Mouse (Mus musculus): ENCODE data around the gene Adamts17. TPM values are rescaled to one million over a fixed set of nuclear protein-coding genes. Genes with fewer than 3 reads are reported as not detected.

The Adamts17 gene
- polyA plus RNA-seq, 1 experiment from 2014 or later = 1.3 TPM

DNA sequence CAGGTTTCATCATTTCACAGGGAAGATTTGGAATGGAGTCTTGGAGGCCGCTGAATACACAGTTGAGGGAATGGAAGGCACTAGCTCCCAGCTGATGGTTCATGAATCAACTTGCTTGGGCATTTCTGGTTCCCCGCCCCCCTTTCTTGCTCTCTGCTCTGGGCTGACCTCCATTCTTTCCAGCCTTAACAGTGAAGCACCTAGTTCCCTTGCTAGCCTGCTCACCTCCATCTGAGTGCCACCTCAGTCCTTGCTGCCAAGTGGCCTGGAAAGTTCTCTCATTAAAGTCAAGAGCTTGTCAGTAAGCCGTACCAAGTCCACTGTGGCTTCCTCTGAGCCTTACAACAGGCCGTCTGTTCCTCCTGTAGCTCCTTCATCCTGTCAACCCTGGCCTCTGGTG lies 52.6 kb downstream of the Adamts17 start:
- WGBS = 83% methylated on average over 4 of the region's 4 CpGs
- H3K4me1 ChIP-seq (replicated peaks) = no peaks in the 10 kb centered on the region
- no peak overlapping the region for H3K27ac ChIP-seq
- no peak overlapping the region for H3K9ac ChIP-seq (replicated peaks)
- ATAC-seq = no peak
- H3K4me3 ChIP-seq (replicated peaks) = no peak overlapping the region
- H3K36me3 ChIP-seq = no peaks in the 10 kb centered on the region
- no peaks in the 10 kb centered on the region for H3K27me3 ChIP-seq
- H3K9me3 ChIP-seq = no peaks in the 10 kb centered on the region
- H3K4me2 ChIP-seq (replicated peaks) = no peak overlapping the region

DNA sequence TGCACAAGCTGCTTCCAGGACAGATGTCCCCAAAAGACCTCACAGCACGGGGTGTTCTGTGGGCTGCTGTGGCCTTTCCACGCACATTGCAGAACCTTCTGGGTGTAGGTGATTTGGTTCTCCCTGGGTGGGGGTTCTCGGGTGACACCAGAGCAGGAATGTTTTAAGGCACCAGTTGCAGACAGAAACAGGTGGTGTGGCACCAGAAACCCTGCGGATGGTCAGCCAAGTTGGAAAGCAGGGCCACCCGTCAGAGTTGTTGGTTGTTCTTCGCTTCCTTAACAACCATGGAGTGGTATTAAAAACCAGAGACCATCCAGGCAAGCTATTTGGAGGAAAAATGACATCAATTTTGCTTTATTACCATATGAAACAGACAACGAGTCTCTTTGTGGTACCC lies 62.8 kb downstream of the Adamts17 start:
- no peak for ATAC-seq
- H3K27ac ChIP-seq = no peak overlapping the region
- H3K9ac ChIP-seq (replicated peaks) = no peak overlapping the region
- no peaks in the 10 kb centered on the region for H3K4me1 ChIP-seq (replicated peaks)
- H3K4me2 ChIP-seq (replicated peaks) = no peak overlapping the region
- WGBS = 86% methylated on average over 7 of the region's 7 CpGs
- H3K36me3 ChIP-seq = no peaks in the 10 kb centered on the region
- no peak overlapping the region for H3K4me3 ChIP-seq (replicated peaks)
- no peaks in the 10 kb centered on the region for H3K27me3 ChIP-seq
- no peaks in the 10 kb centered on the region for H3K9me3 ChIP-seq

DNA sequence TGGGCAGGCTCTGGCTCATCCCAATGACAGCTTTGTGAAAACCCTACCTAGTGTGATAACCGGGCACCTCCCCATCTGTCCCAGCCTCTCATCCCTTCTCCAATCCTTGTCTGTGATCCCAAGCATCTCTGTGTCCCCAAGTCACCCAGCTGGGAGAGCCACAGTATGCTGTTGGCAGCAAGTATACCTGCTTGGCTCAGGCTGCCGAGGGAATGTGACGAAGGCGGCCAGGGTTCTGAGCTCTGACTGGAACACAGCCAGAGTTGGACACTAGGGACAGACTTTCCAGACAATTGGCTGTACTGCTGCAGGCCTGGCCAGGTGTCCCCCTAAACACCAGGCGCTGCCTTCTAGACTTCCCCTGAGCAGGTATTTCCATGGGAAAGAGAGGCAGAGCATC lies 63.5 kb downstream of the Adamts17 start:
- WGBS = 92% methylated on average over 5 of the region's 5 CpGs
- H3K4me1 ChIP-seq (replicated peaks) = no peaks in the 10 kb centered on the region
- no peak overlapping the region for H3K9ac ChIP-seq (replicated peaks)
- H3K36me3 ChIP-seq = no peaks in the 10 kb centered on the region
- H3K9me3 ChIP-seq = no peaks in the 10 kb centered on the region
- no peaks in the 10 kb centered on the region for H3K27me3 ChIP-seq
- no peak overlapping the region for H3K4me3 ChIP-seq (replicated peaks)
- no peak overlapping the region for H3K27ac ChIP-seq
- H3K4me2 ChIP-seq (replicated peaks) = no peak overlapping the region
- ATAC-seq = no peak

DNA sequence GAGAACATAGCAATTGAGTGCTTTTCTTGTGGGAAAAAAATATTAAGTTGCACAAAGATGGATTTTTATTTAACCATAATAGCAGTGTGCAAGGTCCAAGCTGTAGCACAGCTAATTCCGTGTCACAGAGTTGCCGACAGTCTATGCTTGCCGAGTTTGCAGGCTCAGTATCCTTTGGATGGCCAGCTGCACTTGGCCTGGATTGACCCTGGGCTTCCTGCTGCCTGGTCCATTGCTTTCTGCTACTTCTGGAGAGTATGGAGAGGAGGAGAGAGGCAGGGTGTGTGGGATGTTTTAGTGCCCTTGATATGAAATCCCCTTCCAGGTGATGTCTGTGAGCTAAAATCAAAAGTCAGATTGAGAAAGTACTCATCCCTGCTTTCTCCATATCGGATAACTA lies 66.4 kb downstream of the Adamts17 start:
- H3K27ac ChIP-seq = no peak overlapping the region
- ATAC-seq = no peak
- no peaks in the 10 kb centered on the region for H3K27me3 ChIP-seq
- no peak overlapping the region for H3K4me3 ChIP-seq (replicated peaks)
- no peaks in the 10 kb centered on the region for H3K9me3 ChIP-seq
- no peak overlapping the region for H3K4me2 ChIP-seq (replicated peaks)
- 94% methylated on average over 4 of the region's 4 CpGs for WGBS
- H3K4me1 ChIP-seq (replicated peaks) = no peaks in the 10 kb centered on the region
- H3K36me3 ChIP-seq = no peaks in the 10 kb centered on the region
- no peak overlapping the region for H3K9ac ChIP-seq (replicated peaks)

DNA sequence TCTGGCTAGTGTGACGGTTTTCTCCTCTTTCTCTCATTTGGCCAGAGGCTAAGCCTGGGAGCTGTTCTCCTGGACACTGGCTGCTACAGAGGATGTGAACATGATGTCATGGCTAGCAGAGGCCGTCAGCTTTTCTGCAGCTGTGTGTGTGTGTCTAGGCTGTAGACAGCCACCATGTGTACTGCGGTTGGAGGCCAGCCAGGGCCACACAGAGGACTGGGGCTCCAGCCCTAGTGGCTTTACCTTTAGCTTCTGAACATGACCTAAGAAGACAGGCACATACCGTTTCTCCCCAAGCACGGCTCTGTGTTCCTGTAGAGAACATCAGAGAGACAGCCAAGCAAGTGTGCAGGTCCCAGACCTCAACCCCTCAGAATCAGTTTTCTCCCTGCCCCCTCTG lies 73.3 kb downstream of the Adamts17 start:
- no peak overlapping the region for H3K4me3 ChIP-seq (replicated peaks)
- H3K36me3 ChIP-seq = no peaks in the 10 kb centered on the region
- no peaks in the 10 kb centered on the region for H3K27me3 ChIP-seq
- 68% methylated on average over 5 of the region's 5 CpGs for WGBS
- no peak overlapping the region for H3K9ac ChIP-seq (replicated peaks)
- H3K27ac ChIP-seq = no peak overlapping the region
- no peaks in the 10 kb centered on the region for H3K9me3 ChIP-seq
- no peak overlapping the region for H3K4me2 ChIP-seq (replicated peaks)
- ATAC-seq = no peak
- H3K4me1 ChIP-seq (replicated peaks) = 0 out of 2 replicates have a peak, but pooled peaks cover 4% of the 10 kb centered on the region

DNA sequence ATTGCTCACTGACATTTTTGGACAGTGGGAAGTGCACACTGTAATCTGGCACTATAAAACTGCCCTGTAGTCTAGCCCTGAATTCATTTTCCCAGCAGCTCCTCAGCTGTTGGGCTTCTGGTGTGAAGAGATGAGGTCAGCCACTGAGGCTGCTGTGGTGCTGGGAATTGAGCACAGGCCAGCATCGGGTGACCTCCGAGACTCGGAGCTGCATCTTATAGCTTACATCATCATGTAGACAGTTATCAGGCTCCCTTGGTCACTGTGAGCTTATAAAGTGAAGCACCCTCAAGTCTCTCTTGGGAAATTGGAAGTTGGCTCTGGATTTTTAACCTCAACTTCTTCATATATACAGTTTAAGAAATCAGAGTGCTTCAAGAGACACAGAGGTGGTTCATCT lies 84.1 kb downstream of the Adamts17 start:
- Histone ChIP-seq H3K4me2 (replicated peaks) (no peak overlapping the region), H3K4me1 (replicated peaks) (no peaks in the 10 kb centered on the region), H3K27ac (no peak overlapping the region), H3K27me3 (no peaks in the 10 kb centered on the region), H3K36me3 (no peaks in the 10 kb centered on the region), H3K9me3 (no peaks in the 10 kb centered on the region), H3K9ac (replicated peaks) (no peak overlapping the region), H3K4me3 (replicated peaks) (no peak overlapping the region)
- no peak for ATAC-seq
- WGBS = 98% methylated on average over 3 of the region's 3 CpGs

DNA sequence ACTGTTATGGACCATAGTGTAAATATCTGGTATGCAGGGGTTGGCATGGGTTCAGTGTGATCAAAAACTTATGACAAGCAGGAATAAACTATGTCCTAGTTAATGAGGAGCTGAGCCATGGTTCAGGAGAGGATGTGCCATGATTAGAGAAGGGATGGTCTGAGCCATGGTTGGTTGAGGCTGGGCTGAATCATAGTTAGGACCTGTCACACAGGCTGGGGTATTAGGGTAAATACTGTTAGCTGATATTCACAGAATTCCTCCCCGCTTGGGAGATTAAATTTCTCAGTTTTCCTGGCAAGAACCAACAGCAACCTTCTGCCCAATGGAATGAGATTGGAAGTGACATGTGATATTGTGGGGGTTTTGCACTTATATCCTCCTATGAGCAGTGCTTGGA lies 84.6 kb downstream of the Adamts17 start:
- no peak overlapping the region for H3K27ac ChIP-seq
- no peaks in the 10 kb centered on the region for H3K36me3 ChIP-seq
- WGBS = 92% methylated on average over 1 of the region's 1 CpGs
- no peak for ATAC-seq
- H3K4me1 ChIP-seq (replicated peaks) = 0 out of 2 replicates have a peak, but pooled peaks cover 3% of the 10 kb centered on the region
- H3K9me3 ChIP-seq = no peaks in the 10 kb centered on the region
- no peak overlapping the region for H3K9ac ChIP-seq (replicated peaks)
- H3K4me2 ChIP-seq (replicated peaks) = no peak overlapping the region
- no peak overlapping the region for H3K4me3 ChIP-seq (replicated peaks)
- H3K27me3 ChIP-seq = no peaks in the 10 kb centered on the region

DNA sequence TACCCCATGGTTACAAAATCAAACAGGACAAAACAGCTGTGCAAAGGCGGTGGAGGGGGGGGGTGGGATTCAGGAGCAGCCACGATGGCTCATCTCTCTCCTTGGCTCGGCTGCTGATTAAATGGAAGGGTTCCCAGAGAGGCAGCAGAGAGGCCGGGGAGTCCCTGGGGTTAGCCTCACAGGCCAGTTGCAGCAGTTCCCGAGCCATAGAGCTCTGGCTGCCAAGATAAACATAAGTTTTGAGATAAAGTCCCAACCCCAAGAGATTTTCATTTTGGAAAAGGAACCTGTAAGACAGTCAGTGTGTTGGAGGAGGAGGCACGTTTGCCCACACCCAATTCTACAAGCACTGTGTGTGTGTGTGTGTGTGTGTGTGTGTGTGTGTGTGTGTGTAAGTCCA lies 89.7 kb downstream of the Adamts17 start:
- Histone ChIP-seq H3K36me3 (no peaks in the 10 kb centered on the region), H3K4me3 (replicated peaks) (no peak overlapping the region), H3K4me2 (replicated peaks) (no peak overlapping the region), H3K27ac (no peak overlapping the region), H3K27me3 (no peaks in the 10 kb centered on the region), H3K9ac (replicated peaks) (no peak overlapping the region), H3K4me1 (replicated peaks) (0 out of 2 replicates have a peak, but pooled peaks cover 13% of the 10 kb centered on the region), H3K9me3 (no peaks in the 10 kb centered on the region)
- no peak for ATAC-seq
- WGBS = 63% methylated on average over 6 of the region's 6 CpGs

DNA sequence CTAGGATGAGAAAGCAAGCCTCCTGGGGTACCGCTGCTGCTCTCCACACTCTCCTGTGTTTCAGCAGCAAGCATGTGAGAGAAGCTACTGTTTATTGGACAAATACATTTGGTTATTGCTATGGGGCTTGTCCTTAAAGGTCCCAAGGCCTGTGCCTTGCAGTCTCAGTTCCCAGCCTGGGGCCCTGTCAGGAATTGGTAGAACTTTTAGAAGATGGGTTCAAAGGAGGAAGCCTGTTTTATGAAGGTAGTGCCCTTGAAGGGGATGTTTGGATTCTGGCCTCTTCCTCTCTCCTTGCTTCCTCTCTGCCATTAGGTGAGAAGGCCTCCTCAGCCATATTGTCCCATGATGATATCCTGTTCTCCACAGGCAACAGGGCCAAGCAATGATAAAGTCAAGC lies 91.8 kb downstream of the Adamts17 start:
- 100% methylated on average over 1 of the region's 1 CpGs for WGBS
- no peak for ATAC-seq
- H3K4me3 ChIP-seq (replicated peaks) = no peak overlapping the region
- no peaks in the 10 kb centered on the region for H3K9me3 ChIP-seq
- H3K27ac ChIP-seq = no peak overlapping the region
- no peak overlapping the region for H3K9ac ChIP-seq (replicated peaks)
- no peaks in the 10 kb centered on the region for H3K27me3 ChIP-seq
- no peak overlapping the region for H3K4me2 ChIP-seq (replicated peaks)
- no peaks in the 10 kb centered on the region for H3K36me3 ChIP-seq
- H3K4me1 ChIP-seq (replicated peaks) = peaks cover 20% of the 10 kb centered on the region

DNA sequence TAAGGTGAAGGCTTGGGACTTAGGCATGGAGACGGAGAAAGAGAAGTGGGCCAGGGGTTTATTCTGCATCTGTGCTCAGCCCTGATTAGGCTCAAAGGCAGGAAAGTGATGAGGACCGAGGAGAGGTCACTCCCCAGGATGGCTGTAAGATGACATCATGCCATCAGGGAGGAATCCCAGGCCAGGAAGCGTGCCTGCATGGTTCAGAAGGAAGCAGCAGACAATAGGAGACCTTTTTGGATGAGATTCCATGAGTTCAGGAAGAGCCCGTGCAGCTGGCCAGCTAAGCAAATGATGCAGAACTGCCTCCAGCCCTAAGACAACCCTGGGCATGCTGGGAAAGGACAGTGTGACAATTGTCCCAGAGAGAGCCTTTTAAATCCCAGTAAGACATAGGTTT lies 93.7 kb downstream of the Adamts17 start:
- Histone ChIP-seq H3K9ac (replicated peaks) (no peak overlapping the region), H3K27ac (no peak overlapping the region), H3K4me1 (replicated peaks) (peaks cover 23% of the 10 kb centered on the region), H3K9me3 (no peaks in the 10 kb centered on the region), H3K4me2 (replicated peaks) (no peak overlapping the region), H3K4me3 (replicated peaks) (no peak overlapping the region), H3K27me3 (no peaks in the 10 kb centered on the region), H3K36me3 (no peaks in the 10 kb centered on the region)
- no peak for ATAC-seq
- WGBS = 52% methylated on average over 4 of the region's 4 CpGs

DNA sequence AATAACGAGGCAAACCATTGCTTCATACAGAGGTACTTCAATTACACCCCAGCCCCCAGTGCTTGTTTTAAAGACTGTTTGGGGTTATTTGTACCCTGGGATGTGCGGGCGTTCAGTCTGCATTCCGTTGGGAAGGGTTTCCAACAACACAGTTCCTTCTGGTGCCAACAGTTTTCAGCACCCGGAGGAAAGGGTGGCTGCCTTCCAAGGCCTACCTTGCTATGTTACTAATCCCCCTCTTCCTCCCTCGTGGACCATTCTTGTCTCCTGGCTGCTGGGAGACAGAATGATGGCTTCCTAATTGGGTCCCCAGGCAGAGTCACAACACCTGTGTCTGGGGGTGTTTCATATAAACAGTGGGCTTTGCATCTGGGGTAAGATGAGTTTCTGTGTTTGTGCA lies 94.5 kb downstream of the Adamts17 start:
- ATAC-seq = no peak
- 71% methylated on average over 6 of the region's 6 CpGs for WGBS
- no peaks in the 10 kb centered on the region for H3K27me3 ChIP-seq
- H3K9ac ChIP-seq (replicated peaks) = no peak overlapping the region
- H3K4me3 ChIP-seq (replicated peaks) = no peak overlapping the region
- H3K36me3 ChIP-seq = no peaks in the 10 kb centered on the region
- H3K9me3 ChIP-seq = no peaks in the 10 kb centered on the region
- no peak overlapping the region for H3K4me2 ChIP-seq (replicated peaks)
- H3K4me1 ChIP-seq (replicated peaks) = peaks cover 25% of the 10 kb centered on the region
- H3K27ac ChIP-seq = no peak overlapping the region

DNA sequence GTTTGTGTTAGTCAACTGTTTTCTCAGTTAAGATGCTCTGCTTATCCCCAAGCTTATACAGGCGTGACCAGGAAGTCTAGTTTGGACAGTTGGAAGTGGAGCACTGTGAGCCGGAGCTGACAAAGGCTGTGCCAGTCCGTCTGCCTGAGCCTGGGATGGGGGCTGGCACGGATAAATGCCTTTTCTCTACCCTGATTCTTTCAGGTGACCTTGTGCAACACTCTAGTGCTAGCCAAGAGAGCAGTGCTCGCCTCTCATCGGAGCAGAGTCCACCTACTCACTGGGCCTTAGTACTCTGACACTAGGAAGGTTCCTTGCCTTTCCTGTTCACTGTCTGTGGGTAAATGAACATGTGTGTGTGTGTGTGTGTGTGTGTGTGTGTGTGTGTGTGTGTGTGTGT lies 95.5 kb downstream of the Adamts17 start:
- 89% methylated on average over 6 of the region's 6 CpGs for WGBS
- no peak for ATAC-seq
- H3K4me1 ChIP-seq (replicated peaks) = peaks cover 30% of the 10 kb centered on the region
- no peak overlapping the region for H3K27ac ChIP-seq
- no peaks in the 10 kb centered on the region for H3K36me3 ChIP-seq
- H3K27me3 ChIP-seq = no peaks in the 10 kb centered on the region
- no peaks in the 10 kb centered on the region for H3K9me3 ChIP-seq
- H3K9ac ChIP-seq (replicated peaks) = no peak overlapping the region
- H3K4me3 ChIP-seq (replicated peaks) = no peak overlapping the region
- no peak overlapping the region for H3K4me2 ChIP-seq (replicated peaks)

DNA sequence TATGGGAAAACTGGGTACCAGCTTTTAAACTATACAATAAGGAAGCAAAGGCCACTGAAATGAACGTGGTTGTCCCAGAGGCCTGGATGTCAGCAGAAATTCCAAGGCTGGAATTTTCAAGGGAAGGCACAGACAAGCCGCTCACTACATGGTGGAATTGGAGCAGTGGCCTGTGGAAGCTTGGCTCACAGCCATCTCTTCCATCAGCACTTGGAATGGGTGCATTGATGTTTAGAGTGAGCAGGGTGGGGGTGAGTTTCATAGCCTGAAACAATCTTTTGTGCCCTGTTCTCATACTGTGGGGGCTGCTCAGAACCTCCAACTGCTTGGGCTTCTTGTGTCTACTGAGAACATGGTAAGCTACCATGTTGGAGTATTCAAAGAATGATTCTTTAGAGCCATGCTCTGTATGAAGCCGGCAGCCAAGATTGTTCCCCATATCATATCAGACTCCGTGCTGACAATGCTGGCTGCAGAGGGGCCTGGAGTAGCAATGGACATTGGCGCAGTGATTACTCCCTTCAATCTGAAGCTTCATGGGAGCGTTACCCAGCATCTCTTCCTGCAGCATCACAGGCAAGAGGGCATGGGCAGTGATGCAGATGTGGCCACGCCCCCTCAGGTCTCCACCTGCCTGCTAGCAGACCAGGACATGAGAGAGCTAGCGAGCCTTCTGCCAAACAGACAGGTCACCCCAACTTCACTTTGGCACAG lies 96.7 kb downstream of the Adamts17 start:
- Histone ChIP-seq H3K27ac (no peak overlapping the region), H3K4me3 (replicated peaks) (no peak overlapping the region), H3K9me3 (no peaks in the 10 kb centered on the region), H3K4me1 (replicated peaks) (peaks cover 30% of the 10 kb centered on the region), H3K4me2 (replicated peaks) (no peak overlapping the region), H3K9ac (replicated peaks) (no peak overlapping the region), H3K36me3 (no peaks in the 10 kb centered on the region), H3K27me3 (no peaks in the 10 kb centered on the region)
- WGBS = 83% methylated on average over 8 of the region's 8 CpGs
- no peak for ATAC-seq

All from midbrain, embryonic 13.5 days (tissue).